Mouse (Mus musculus): ENCODE data around the gene Coil.

GRCm38 (mm10) chr11:89002068-89002467 lies 32.0 kb downstream of the Coil start:
- no peak for TF ChIP-seq CTCF (IDR thresholded peaks at IDR 0.05; ENCODE audit: control insufficient read depth, insufficient read depth, insufficient replicate concordance, low read depth, low read length)
- TF ChIP-seq POLR2A (IDR thresholded peaks at IDR 0.05; ENCODE audit: control insufficient read depth, low read depth, low read length): no peak

All from testis, adult 2 months (tissue).